Mouse (Mus musculus): ENCODE data around the gene Lrp1.
"Not testable (repeated sequence)": the region's sequence is repeated elsewhere in the genome, so short reads cannot be mapped to it uniquely, and the experiment has no call there.

Gene Lrp1

GRCm38 (mm10) chr10:127620406-127621190 is at the start of gene Lrp1:
Gene Lrp1 (minus strand): TSS chr10:127621148.
- no peak for DNase-seq (ENCODE audit: low read depth in 1 of 2, low spot score in 2 of 2)

- DNase-seq (ENCODE audit: low read depth in 1 of 2, low spot score in 2 of 2) = no peak
Observed at GRCm38 (mm10) chr10:127670185-127670584, 49.2 kb upstream of the Lrp1 start.

GRCm38 (mm10) chr10:127669170-127669569 is 48.2 kb upstream of the Lrp1 start:
- DNase-seq (ENCODE audit: low read depth in 1 of 2, low spot score in 2 of 2) = no peak

- peak in 1 of 2 experiments; percentile 62 for DNase-seq (ENCODE audit: low read depth in 1 of 2, low spot score in 2 of 2)
Observed at GRCm38 (mm10) chr10:127668093-127669050, 47.4 kb upstream of the Lrp1 start, which contains the start of gene Nab2. Gene Nab2 (minus strand): TSS chr10:127668568.

GRCm38 (mm10) chr10:127667269-127668092 is 46.5 kb upstream of the Lrp1 start:
- DNase-seq (ENCODE audit: low read depth in 1 of 2, low spot score in 2 of 2) = peak in 1 of 2 experiments; percentile 56

DNA sequence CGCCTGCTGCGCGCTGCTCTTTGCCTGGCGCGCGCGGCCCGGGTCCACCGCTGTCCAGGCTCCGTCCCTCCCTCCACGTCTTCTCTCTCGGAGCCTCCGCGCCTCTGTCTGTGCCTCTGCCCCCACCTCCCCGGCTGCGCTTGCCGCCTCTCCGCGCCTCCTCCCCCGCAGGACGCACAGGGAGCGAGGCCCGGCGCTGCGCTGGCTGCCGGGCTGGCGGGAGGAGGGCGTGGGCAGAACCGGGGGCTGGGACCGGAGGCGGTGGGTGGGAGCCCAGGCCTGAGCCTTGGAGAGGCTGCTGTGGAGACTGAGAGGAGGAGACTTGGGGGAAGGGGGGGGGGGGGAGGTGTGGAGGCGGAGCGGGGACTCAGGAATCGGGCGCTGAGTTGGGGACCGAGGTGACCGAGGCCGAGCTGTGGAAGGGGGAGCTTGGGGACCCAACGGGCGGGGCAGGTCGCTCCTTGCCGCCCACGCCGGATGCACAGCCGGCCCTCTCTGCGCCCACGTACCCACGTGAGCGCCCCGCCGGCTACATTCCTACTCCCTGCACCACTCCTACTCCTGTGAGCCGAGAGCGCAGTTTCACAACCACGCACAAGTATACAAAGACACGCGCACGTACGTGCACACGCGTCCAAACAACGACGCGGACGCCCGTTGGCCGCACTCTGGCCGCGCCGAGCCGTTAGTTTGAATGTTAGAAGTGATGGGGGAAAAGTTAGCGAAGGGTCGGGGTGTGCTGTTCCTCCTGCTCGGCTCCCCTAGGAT is 45.7 kb upstream of the Lrp1 start, which contains the start of gene Nemp1:
Nemp1 (plus strand) TSS at position 401 of the 768 bp plus-strand sequence.
- peak in 1 of 2 experiments; percentile 53 for DNase-seq (ENCODE audit: low read depth in 1 of 2, low spot score in 2 of 2)

- DNase-seq (ENCODE audit: low read depth in 1 of 2, low spot score in 2 of 2) = no peak
Observed at GRCm38 (mm10) chr10:127665366-127666181, 44.6 kb upstream of the Lrp1 start.

DNA sequence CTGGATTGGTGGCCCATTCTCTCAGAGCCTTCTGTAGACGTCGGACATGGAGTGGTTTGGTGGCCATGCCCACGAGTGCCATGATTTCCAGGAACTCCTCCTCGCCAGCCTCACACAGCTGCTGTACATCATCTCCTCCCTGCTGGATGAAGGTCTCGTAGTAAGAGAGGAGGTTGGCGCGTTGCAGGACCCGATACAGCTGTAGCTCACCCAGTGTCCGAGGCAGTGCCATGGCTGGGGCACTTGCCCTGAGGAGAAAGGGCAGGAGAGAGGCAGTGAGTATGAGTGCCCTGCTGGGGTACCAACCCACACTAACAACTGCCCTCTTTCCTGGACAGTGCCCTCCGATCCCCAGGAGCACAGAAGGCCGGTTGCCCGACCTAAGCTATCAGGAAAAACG is 43.9 kb upstream of the Lrp1 start:
- DNase-seq (ENCODE audit: low read depth in 1 of 2, low spot score in 2 of 2) = no peak

GRCm38 (mm10) chr10:127664166-127664565 is 43.2 kb upstream of the Lrp1 start:
- DNase-seq (ENCODE audit: low read depth in 1 of 2, low spot score in 2 of 2) = no peak

GRCm38 (mm10) chr10:127663590-127663989 is 42.6 kb upstream of the Lrp1 start:
- DNase-seq (ENCODE audit: low read depth in 1 of 2, low spot score in 2 of 2) = no peak

GRCm38 (mm10) chr10:127662666-127663253 is 41.8 kb upstream of the Lrp1 start:
- no peak for DNase-seq (ENCODE audit: low read depth in 1 of 2, low spot score in 2 of 2)

DNA sequence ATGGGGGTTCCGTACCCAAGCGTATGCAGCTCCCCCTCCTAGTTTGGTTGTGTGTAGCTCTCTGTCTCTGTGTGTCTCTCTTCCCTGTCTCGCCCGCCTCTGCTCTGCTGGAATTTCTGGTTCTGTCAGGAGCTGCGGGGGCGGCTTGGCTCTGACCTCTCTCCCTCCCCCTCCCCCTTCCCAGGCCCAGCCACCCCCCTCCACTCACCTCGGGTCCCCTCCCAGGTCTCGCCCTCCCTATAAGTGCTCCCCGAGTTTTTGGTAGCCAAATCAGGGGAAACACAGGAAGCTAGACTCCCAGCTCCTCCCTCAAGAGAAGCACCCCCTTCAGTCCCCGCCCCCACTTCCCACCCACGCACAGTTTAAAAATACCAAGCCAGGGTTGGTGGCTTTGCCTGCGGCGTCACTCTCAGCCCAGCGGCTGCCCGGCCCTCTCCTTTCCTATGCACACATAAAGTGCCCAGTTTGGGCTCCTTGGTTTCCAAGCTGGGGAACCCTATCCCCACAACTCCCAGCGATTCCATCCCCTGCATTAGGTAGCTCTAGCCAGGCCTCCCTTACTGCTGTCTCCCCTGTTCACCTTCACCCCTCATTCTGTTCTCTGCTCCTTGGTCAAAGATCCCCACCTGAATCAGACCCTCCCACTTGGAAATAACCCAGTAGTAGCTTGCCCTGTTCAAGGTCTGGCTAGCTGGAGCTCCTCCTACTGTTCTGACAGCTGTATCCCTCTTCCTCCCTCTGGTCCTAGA is 41.1 kb upstream of the Lrp1 start:
- DNase-seq (ENCODE audit: low read depth in 1 of 2, low spot score in 2 of 2) = no peak

DNA sequence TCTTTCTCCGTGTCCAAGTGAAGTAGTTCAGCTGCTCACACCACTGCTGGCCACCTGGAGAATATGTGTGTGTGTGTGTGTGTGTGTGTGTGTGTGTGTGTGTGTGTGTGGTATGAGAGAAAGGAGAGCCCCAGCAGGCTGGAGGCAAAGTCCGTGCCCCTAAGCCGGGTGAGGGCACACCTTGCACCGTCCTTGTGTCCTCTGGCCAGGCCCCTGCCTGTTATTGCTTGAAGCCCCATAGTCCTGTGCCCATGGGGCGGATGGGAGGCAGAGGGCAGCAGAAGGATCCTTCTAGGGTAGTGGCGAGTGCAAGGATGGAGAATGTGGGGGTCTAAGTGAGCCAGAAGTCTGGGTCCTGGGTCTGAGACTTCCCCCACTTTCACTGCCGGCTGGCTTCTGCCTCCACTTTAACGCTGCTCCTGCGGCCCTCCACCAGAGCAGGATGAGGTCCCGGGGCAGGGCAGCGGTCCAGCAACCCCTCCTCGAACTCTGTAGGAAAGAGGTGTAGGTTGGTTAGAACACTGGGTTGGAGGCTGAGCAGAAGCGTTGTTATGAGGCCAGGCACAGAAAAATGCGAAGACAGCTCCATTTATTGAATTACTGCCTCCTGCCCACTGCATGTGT is 40.5 kb upstream of the Lrp1 start:
- no peak for DNase-seq (ENCODE audit: low read depth in 1 of 2, low spot score in 2 of 2)

DNA sequence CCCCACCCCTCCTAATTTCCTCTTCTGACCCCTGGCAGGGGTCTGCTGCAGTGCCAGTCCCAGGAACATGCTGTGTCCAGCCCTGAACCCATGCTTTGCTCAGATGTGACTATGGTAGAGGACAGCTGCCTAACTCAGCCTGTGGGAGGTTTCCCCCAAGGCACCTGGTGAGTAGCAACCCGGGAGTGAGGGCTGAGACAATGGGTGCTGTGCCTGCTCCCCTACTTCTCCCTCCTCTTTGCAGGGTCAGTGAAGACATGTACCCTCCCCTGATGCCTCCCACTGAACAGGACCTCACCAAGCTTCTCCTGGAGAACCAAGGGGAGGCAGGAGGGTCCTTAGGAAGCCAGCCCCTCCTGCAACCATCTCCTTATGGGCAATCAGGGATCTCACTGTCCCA is 38.6 kb upstream of the Lrp1 start:
- no peak for DNase-seq (ENCODE audit: low read depth in 1 of 2, low spot score in 2 of 2)

DNA sequence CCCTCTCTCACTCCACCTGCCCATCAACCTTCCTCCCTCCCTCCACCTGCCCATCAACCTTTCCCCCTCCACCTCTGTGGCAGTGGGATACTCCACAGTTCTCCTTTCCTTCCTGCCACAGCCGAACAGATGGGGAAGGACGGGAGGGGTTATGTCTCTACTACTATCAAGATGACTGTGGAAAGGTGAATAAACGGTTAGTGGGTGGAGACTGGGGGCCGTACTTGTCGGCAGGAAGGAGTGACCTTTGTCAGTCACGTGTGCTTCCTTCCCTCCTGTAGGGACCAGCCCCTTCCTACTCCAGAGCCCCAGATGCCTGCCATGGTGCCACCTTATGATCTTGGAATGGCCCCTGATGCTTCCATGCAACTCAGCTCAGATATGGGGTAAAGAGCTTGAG is 37.1 kb upstream of the Lrp1 start:
- DNase-seq (ENCODE audit: low read depth in 1 of 2, low spot score in 2 of 2) = no peak

DNA sequence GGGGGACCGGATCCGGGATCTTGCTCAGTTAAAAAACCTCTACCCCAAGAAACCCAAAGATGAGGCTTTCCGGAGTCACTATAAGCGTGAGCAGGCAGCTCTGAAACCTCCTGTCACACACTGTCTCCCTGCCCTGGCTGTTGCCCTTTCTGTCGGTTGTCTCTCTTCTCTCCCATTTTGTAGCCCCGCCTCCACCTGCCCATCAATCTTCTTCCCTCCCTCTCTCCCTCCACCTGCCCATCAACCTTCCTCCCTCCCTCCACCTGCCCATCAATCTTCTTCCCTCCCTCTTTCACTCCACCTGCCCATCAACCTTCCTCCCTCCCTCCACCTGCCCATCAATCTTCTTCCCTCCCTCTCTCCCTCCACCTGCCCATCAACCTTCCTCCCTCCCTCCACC is 36.7 kb upstream of the Lrp1 start:
- not testable (repeated sequence) for DNase-seq (ENCODE audit: low read depth in 1 of 2, low spot score in 2 of 2)

- DNase-seq (ENCODE audit: low read depth in 1 of 2, low spot score in 2 of 2) = no peak
Observed at GRCm38 (mm10) chr10:127654970-127655579, 34.1 kb upstream of the Lrp1 start.

All from monocyte, adult 2 months (primary cell).